Mouse (Mus musculus) kidney, embryonic 15.5 days (tissue): Measurements from ENCODE around the gene Ubxn4. TPM values are rescaled to one million over a fixed set of nuclear protein-coding genes. Genes with fewer than 3 reads are reported as not detected.
"Not testable (repeated sequence)": the region's sequence is repeated elsewhere in the genome, so short reads cannot be mapped to it uniquely, and the experiment has no call there.

ENCODE experiments used
- ATAC-seq: fragments of 200-750 bp; cut with Nextera tagmentation; replicated peaks from 2 replicates; pipeline ENCODE4 v1.8.0; 2017; ENCODE audit warnings: moderate TSS enrichment; ENCODE audit not compliant: low FRiP score
- H3K27ac ChIP-seq: fragments of 300-500 bp; sonication (generic); 2 replicates; pipeline ENCODE4 v1.5.1; 2015; ENCODE audit warnings: mild to moderate bottlenecking, inconsistent platforms
- H3K27me3 ChIP-seq: fragments of 300-500 bp; sonication (generic); 2 replicates; pipeline ENCODE4 v1.6.1; 2015; ENCODE audit warnings: inconsistent platforms
- H3K36me3 ChIP-seq: fragments of 300-500 bp; sonication (generic); 2 replicates; pipeline ENCODE4 v1.6.1; 2015; ENCODE audit warnings: inconsistent platforms
- H3K4me1 ChIP-seq: fragments of 300-500 bp; sonication (generic); 2 replicates; pipeline ENCODE4 v1.6.1; 2015; ENCODE audit warnings: inconsistent platforms
- H3K4me2 ChIP-seq: fragments of 300-500 bp; sonication (generic); 2 replicates; pipeline ENCODE4 v1.6.1; 2015; ENCODE audit warnings: moderate library complexity, mild to moderate bottlenecking, inconsistent platforms
- H3K4me3 ChIP-seq: fragments of 300-500 bp; sonication (generic); replicated peaks from 2 replicates; pipeline ENCODE4 v1.5.1; 2015; ENCODE audit warnings: mild to moderate bottlenecking, inconsistent platforms
- H3K9ac ChIP-seq: fragments of 300-500 bp; sonication (generic); 2 replicates; pipeline ENCODE4 v1.6.1; 2015; ENCODE audit warnings: mild to moderate bottlenecking, inconsistent platforms
- H3K9me3 ChIP-seq: fragments of 300-500 bp; sonication (generic); replicated peaks from 2 replicates; pipeline ENCODE4 v1.6.1; 2016; ENCODE audit warnings: inconsistent platforms
- WGBS: fragments of 180-500 bp; shearing (Covaris S2); methylation state at CpG from one replicate; pipeline ENCODE4 v1.1.7; 2015; ENCODE audit warnings: mixed read lengths; 5-methylcytosine and 5-hydroxymethylcytosine counted together
- polyA plus RNA-seq: library from polyadenylated mRNA; unstranded; fragments of >200 nt; fragmentation: Nextera tagmentation; extraction: Ambion mirVana; gene quantifications from 2 replicates; pipeline ENCODE4 v1.2.1, GENCODE M21; 2015

Gene Ubxn4
- polyA plus RNA-seq, 1 experiment from 2014 or later, result 66.7 TPM

DNA sequence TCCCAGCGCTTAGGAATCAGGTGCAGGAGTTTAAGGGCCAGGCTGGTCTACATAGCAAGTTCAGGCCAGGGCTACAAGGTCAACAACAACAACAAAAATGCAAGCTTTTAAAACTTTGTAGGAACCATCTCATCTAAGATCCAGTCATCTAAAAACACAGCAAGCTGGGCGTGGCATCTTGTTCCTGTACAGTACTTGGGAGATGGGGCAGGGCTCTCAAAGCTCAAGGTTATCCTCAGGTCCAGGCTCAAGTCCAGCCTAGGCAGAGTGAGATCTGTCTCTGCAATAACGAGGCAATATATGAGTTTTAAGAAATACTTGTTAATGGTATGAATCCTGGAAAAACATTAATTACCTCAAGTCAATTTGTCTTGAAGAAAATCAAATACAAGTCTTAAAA is 34.8 kb downstream of the Ubxn4 start:
- H3K27ac ChIP-seq, result no peak overlapping the region
- H3K27me3 ChIP-seq, result no peaks in the 10 kb centered on the region
- peaks cover 84% of the 10 kb centered on the region for H3K36me3 ChIP-seq
- no peak overlapping the region for H3K9ac ChIP-seq
- no peak overlapping the region for H3K4me2 ChIP-seq
- no peaks in the 10 kb centered on the region for H3K4me1 ChIP-seq
- no peak for ATAC-seq
- no peaks in the 10 kb centered on the region for H3K9me3 ChIP-seq
- WGBS, result 96% methylated on average over 3 of the region's 3 CpGs
- no peak overlapping the region for H3K4me3 ChIP-seq

DNA sequence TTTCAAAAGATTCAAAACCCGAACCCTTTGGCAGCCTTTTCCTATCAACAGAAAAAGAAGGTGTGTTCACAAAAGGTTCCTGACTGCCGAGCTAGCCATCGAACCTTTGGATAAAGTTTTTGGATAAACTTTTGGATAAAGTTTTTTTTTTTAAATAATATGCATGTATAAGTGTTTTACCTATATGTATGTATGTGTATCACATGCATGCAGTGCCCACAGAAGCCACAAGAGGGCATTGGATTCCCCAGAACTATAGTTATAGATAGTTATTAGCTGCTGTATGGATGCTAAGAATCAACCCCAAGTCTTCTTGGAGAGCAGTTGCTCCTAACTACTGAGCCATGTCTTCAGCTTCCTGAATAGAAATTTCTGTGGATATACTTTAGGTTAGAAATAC is 38.0 kb downstream of the Ubxn4 start:
- no peaks in the 10 kb centered on the region for H3K27me3 ChIP-seq
- no peaks in the 10 kb centered on the region for H3K4me1 ChIP-seq
- peaks cover 57% of the 10 kb centered on the region for H3K36me3 ChIP-seq
- no peak for ATAC-seq
- H3K9me3 ChIP-seq, result no peaks in the 10 kb centered on the region
- no peak overlapping the region for H3K9ac ChIP-seq
- no peak overlapping the region for H3K4me2 ChIP-seq
- H3K4me3 ChIP-seq, result no peak overlapping the region
- WGBS, result 95% methylated on average over 3 of the region's 3 CpGs
- H3K27ac ChIP-seq, result no peak overlapping the region

- H3K27me3 ChIP-seq, result no peaks in the 10 kb centered on the region
- H3K9ac ChIP-seq, result no peak overlapping the region
- no peak for ATAC-seq
- H3K4me3 ChIP-seq, result no peak overlapping the region
- WGBS, result 95% methylated on average over 3 of the region's 3 CpGs
- H3K4me2 ChIP-seq, result no peak overlapping the region
- peaks cover 46% of the 10 kb centered on the region for H3K36me3 ChIP-seq
- no peaks in the 10 kb centered on the region for H3K9me3 ChIP-seq
- H3K27ac ChIP-seq, result no peak overlapping the region
- H3K4me1 ChIP-seq, result no peaks in the 10 kb centered on the region
Measured at GRCm38 (mm10) chr1:128282924-128283323, 39.2 kb downstream of the Ubxn4 start.

DNA sequence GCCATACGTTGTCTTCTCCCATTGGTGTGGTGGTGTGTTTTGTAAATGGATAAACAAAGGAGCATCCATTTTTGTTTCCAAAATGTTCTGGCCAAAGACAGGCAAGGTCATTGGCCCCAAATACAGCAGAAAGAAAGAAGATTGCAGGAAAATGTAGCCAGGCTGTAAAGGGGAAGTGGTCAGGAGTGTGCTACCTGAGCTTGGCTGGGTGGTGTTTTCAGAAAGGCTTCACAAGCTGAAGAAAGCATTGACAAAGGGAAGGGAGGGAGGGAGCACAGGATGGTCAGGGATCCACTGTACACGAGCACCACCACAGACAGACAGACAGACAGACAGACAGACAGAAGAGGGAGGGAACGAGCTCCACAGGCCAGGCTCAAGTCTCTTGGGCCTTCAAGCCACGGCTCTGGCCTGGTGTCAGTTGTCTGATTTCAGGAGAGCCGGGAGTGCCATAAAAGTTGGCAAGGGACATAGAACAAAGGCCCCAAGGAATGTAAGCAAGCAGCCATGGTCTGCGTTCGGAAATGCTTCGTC is 40.5 kb downstream of the Ubxn4 start:
- peaks cover 33% of the 10 kb centered on the region for H3K36me3 ChIP-seq

GRCm38 (mm10) chr1:128285136-128285535 is 41.4 kb downstream of the Ubxn4 start:
- peaks cover 24% of the 10 kb centered on the region for H3K36me3 ChIP-seq
- H3K9me3 ChIP-seq, result no peaks in the 10 kb centered on the region
- no peak overlapping the region for H3K27ac ChIP-seq
- H3K9ac ChIP-seq, result no peak overlapping the region
- H3K4me3 ChIP-seq, result no peak overlapping the region
- no peak for ATAC-seq
- WGBS, result 89% methylated on average over 9 of the region's 9 CpGs
- H3K27me3 ChIP-seq, result no peaks in the 10 kb centered on the region
- H3K4me2 ChIP-seq, result no peak overlapping the region
- no peaks in the 10 kb centered on the region for H3K4me1 ChIP-seq

More for the DNA sequence above, 40.5 kb downstream of the Ubxn4 start:
- no peak overlapping the region for H3K4me2 ChIP-seq
- no peaks in the 10 kb centered on the region for H3K9me3 ChIP-seq
- no peak overlapping the region for H3K27ac ChIP-seq
- H3K9ac ChIP-seq, result no peak overlapping the region
- H3K27me3 ChIP-seq, result no peaks in the 10 kb centered on the region
- WGBS, result 80% methylated on average over 8 of the region's 8 CpGs
- no peak for ATAC-seq
- no peak overlapping the region for H3K4me3 ChIP-seq
- H3K4me1 ChIP-seq, result no peaks in the 10 kb centered on the region

DNA sequence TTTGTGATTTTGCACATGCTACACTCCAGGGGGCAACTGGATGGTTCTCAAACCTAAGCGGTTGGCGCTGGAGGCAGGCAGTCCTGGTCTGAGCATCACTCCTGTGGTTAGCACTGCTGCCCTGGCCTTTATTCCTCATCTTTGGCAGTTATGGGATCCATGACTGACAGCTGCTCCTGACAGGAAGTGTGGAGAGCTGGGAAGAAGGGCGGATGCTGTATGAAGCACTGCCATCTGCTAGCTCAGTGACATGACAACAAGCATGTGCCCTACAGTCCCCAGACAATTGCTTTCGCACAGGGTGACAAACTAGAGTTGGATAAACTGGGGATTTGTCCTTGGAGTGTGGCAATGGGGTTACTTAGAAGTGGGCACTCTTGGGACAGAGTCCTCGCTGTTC is 46.5 kb downstream of the Ubxn4 start:
- H3K27me3 ChIP-seq, result no peaks in the 10 kb centered on the region
- no peak overlapping the region for H3K4me3 ChIP-seq
- H3K9me3 ChIP-seq, result no peaks in the 10 kb centered on the region
- H3K4me2 ChIP-seq, result no peak overlapping the region
- no peaks in the 10 kb centered on the region for H3K4me1 ChIP-seq
- H3K36me3 ChIP-seq, result no peaks in the 10 kb centered on the region
- WGBS, result 88% methylated on average over 5 of the region's 5 CpGs
- no peak overlapping the region for H3K9ac ChIP-seq
- no peak for ATAC-seq
- no peak overlapping the region for H3K27ac ChIP-seq

- no peak overlapping the region for H3K27ac ChIP-seq
- no peak overlapping the region for H3K9ac ChIP-seq
- H3K4me1 ChIP-seq, result no peaks in the 10 kb centered on the region
- no peak for ATAC-seq
- no peak overlapping the region for H3K4me3 ChIP-seq
- H3K36me3 ChIP-seq, result no peaks in the 10 kb centered on the region
- 77% methylated on average over 12 of the region's 12 CpGs for WGBS
- H3K9me3 ChIP-seq, result no peaks in the 10 kb centered on the region
- H3K27me3 ChIP-seq, result no peaks in the 10 kb centered on the region
- no peak overlapping the region for H3K4me2 ChIP-seq
Measured at GRCm38 (mm10) chr1:128293524-128293923, 49.8 kb downstream of the Ubxn4 start.

- no peak overlapping the region for H3K4me2 ChIP-seq
- H3K4me3 ChIP-seq, result no peak overlapping the region
- H3K4me1 ChIP-seq, result no peaks in the 10 kb centered on the region
- H3K27me3 ChIP-seq, result no peaks in the 10 kb centered on the region
- WGBS, result 68% methylated on average over 8 of the region's 8 CpGs
- ATAC-seq, result no peak
- H3K9ac ChIP-seq, result no peak overlapping the region
- no peaks in the 10 kb centered on the region for H3K9me3 ChIP-seq
- H3K36me3 ChIP-seq, result no peaks in the 10 kb centered on the region
- no peak overlapping the region for H3K27ac ChIP-seq
Measured at GRCm38 (mm10) chr1:128295296-128295695, 51.5 kb downstream of the Ubxn4 start.

GRCm38 (mm10) chr1:128295717-128296528 is 52.2 kb downstream of the Ubxn4 start:
- Histone ChIP-seq H3K36me3 (no peaks in the 10 kb centered on the region), H3K4me1 (no peaks in the 10 kb centered on the region), H3K4me2 (no peak overlapping the region), H3K9ac (no peak overlapping the region), H3K4me3 (no peak overlapping the region), H3K9me3 (no peaks in the 10 kb centered on the region), H3K27me3 (no peaks in the 10 kb centered on the region), H3K27ac (no peak overlapping the region)
- 76% methylated on average over 5 of the region's 5 CpGs for WGBS
- ATAC-seq, result no peak

DNA sequence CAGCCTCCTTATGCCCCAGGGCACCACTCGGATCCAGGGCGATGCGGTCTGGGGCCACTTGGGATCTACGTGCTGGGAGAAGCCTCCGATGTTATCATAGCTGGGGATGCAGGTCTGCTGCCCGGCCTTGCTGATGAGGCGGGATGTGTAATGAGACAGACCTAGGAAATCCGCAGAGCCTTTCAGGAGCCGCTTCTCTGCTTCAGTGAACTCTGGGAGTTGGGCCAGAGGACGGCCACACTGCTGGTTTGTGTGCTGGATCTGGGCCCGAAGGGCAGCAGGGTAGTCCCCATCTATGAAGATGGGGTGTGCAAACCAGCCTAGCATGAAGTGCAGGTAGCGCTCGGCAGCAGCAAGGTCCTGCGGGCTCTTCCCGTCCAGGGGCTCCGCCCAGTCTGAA is 60.1 kb downstream of the Ubxn4 start:
- ATAC-seq, result 0 out of 2 replicates have a peak, but pooled peaks have one; percentile 22
- Histone ChIP-seq H3K36me3 (no peaks in the 10 kb centered on the region), H3K27ac (no peak overlapping the region), H3K9me3 (no peaks in the 10 kb centered on the region), H3K4me2 (no peak overlapping the region), H3K9ac (no peak overlapping the region), H3K4me3 (no peak overlapping the region), H3K27me3 (no peaks in the 10 kb centered on the region), H3K4me1 (no peaks in the 10 kb centered on the region)
- WGBS, result 82% methylated on average over 16 of the region's 16 CpGs

DNA sequence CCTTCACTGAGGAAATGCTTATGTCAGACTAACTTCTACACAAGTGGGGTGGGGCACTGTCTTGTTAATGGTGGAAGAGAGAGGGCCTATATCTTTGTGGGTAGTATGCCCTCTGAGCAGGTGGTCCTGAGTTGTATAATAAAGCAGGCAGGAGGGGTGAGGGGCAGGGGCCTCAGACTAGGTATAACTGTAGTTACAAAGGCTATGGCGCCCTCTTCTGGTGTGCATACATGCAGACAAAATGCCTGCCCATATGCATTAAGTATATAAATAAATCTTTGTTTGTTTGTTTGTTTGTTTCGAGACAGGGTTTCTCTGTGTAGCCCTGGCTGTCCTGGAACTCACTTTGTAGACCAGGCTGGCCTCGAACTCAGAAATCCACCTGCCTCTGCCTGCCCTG is 65.3 kb downstream of the Ubxn4 start:
- ATAC-seq, result no peak
- H3K4me3 ChIP-seq, result no peak overlapping the region
- 78% methylated on average over 3 of the region's 3 CpGs for WGBS

DNA sequence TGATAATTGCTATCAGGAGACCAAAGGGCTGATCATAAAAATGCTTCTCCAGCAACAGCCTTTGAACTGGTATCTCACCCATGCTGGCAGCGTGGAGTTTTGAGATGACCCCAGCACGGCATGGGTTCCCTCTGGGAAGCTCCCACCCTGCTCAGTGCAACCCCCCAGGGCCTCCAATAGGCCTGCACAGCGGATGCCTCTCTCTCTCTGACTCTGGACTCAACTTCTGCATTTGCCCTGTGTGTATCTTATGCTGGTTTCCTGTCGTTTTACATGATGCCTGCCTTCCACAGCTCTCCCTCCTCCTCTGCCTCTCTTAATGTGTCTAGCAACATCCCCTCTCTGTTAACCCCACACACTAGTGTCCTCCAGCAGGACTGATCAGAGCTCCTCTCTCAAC is 70.9 kb downstream of the Ubxn4 start:
- no peak for ATAC-seq
- no peak overlapping the region for H3K4me3 ChIP-seq
- no peak overlapping the region for H3K9ac ChIP-seq
- no peak overlapping the region for H3K27ac ChIP-seq
- no peaks in the 10 kb centered on the region for H3K4me1 ChIP-seq
- no peaks in the 10 kb centered on the region for H3K9me3 ChIP-seq
- no peak overlapping the region for H3K4me2 ChIP-seq
- no peaks in the 10 kb centered on the region for H3K36me3 ChIP-seq
- no peaks in the 10 kb centered on the region for H3K27me3 ChIP-seq
- 51% methylated on average over 4 of the region's 4 CpGs for WGBS

More for the DNA sequence above, 65.3 kb downstream of the Ubxn4 start:
- no peak overlapping the region for H3K4me2 ChIP-seq
- no peaks in the 10 kb centered on the region for H3K9me3 ChIP-seq
- no peak overlapping the region for H3K27ac ChIP-seq
- H3K27me3 ChIP-seq, result no peaks in the 10 kb centered on the region
- H3K36me3 ChIP-seq, result no peaks in the 10 kb centered on the region
- H3K4me1 ChIP-seq, result no peaks in the 10 kb centered on the region
- no peak overlapping the region for H3K9ac ChIP-seq

DNA sequence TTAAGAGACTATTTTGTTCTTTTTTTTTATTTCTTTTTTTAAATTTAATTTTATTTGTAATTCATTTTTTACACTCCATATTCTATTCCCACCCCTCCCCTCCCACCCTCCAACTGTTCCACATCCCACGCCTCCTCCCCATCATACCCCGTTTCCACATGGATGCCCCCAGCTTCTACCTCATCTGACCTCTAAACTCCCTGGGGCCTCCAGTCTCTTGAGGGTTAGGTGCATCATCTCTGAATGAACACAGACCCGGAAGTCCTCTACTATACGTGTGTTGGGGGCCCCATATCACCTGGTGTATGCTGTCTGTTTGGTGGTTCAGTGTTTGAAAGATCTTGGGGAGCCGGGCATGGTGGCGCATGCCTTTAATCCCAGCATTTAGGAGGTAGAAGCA is 75.5 kb downstream of the Ubxn4 start:
- not testable (repeated sequence) for H3K4me1 ChIP-seq, H3K27me3 ChIP-seq, H3K9ac ChIP-seq, H3K36me3 ChIP-seq, ATAC-seq, H3K27ac ChIP-seq, H3K4me2 ChIP-seq, H3K9me3 ChIP-seq, H3K4me3 ChIP-seq
- WGBS, result 67% methylated on average over 6 of the region's 6 CpGs
